Mouse (Mus musculus): ENCODE data around the gene Ly9. TPM values are rescaled to one million over a fixed set of nuclear protein-coding genes. Genes with fewer than 3 reads are reported as not detected.

The Ly9 gene
- total RNA-seq, 2 experiments from 2014 or later: 0.73 to 1.3 TPM

GRCm38 (mm10) chr1:171604686-171605085 is 2.5 kb downstream of the Ly9 start:
- DNase-seq (ENCODE audit: low spot score in 2 of 2): no peak

GRCm38 (mm10) chr1:171584584-171584983 is 22.6 kb downstream of the Ly9 start:
- DNase-seq (ENCODE audit: low spot score in 2 of 2): no peak

GRCm38 (mm10) chr1:171577168-171577567 is 30.0 kb downstream of the Ly9 start:
- no peak for DNase-seq (ENCODE audit: low spot score in 2 of 2)

- DNase-seq (ENCODE audit: low spot score in 2 of 2): no peak
Observed at GRCm38 (mm10) chr1:171568436-171568835, 38.8 kb downstream of the Ly9 start.

GRCm38 (mm10) chr1:171566777-171567176 is 40.4 kb downstream of the Ly9 start:
- peak in 1 of 2 experiments; percentile 15 for DNase-seq (ENCODE audit: low spot score in 2 of 2)

- no peak for DNase-seq (ENCODE audit: low spot score in 2 of 2)
Observed at GRCm38 (mm10) chr1:171565888-171566287, 41.3 kb downstream of the Ly9 start.

- no peak for DNase-seq (ENCODE audit: low spot score in 2 of 2)
Observed at GRCm38 (mm10) chr1:171564247-171564646, 43.0 kb downstream of the Ly9 start.

GRCm38 (mm10) chr1:171563042-171563441 is 44.2 kb downstream of the Ly9 start:
- no peak for DNase-seq (ENCODE audit: low spot score in 2 of 2)

- DNase-seq (ENCODE audit: low spot score in 2 of 2): no peak
Observed at GRCm38 (mm10) chr1:171561639-171562225, 45.5 kb downstream of the Ly9 start.

GRCm38 (mm10) chr1:171561200-171561599 is 46.0 kb downstream of the Ly9 start:
- no peak for DNase-seq (ENCODE audit: low spot score in 2 of 2)

- no peak for DNase-seq (ENCODE audit: low spot score in 2 of 2)
Observed at GRCm38 (mm10) chr1:171560262-171560661, 46.9 kb downstream of the Ly9 start.

GRCm38 (mm10) chr1:171558898-171559297 is 48.3 kb downstream of the Ly9 start, which contains the start of gene Cd244a:
Cd244a (plus strand) TSS chr1:171559193.
- no peak for DNase-seq (ENCODE audit: low spot score in 2 of 2)

GRCm38 (mm10) chr1:171558407-171558806 is 48.8 kb downstream of the Ly9 start:
- no peak for DNase-seq (ENCODE audit: low spot score in 2 of 2)

GRCm38 (mm10) chr1:171556366-171556765 is 50.8 kb downstream of the Ly9 start:
- no peak for DNase-seq (ENCODE audit: low spot score in 2 of 2)

- DNase-seq (ENCODE audit: low spot score in 2 of 2): no peak
Observed at GRCm38 (mm10) chr1:171553359-171554341, 53.6 kb downstream of the Ly9 start.

- no peak for DNase-seq (ENCODE audit: low spot score in 2 of 2)
Observed at GRCm38 (mm10) chr1:171552230-171552629, 55.0 kb downstream of the Ly9 start.

- no peak for DNase-seq (ENCODE audit: low spot score in 2 of 2)
Observed at GRCm38 (mm10) chr1:171551326-171551725, 55.9 kb downstream of the Ly9 start.

GRCm38 (mm10) chr1:171540694-171541093 is 66.5 kb downstream of the Ly9 start:
- no peak for DNase-seq (ENCODE audit: low spot score in 2 of 2)
